Mouse (Mus musculus) small intestine, adult 2 months (tissue): ENCODE results near the gene Fam81a.

Experiments
- CTCF ChIP-seq: fragments of 200-500 bp; IDR thresholded peaks from 2 replicates; pipeline ENCODE4 v1.5.1; 2012; ENCODE audit warnings: low read depth, mild to moderate bottlenecking, control low read depth, inconsistent platforms, low read length, moderate library complexity, mixed read lengths; ENCODE audit not compliant: insufficient replicate concordance, insufficient read length; ENCODE audit errors: extremely low read depth
- POLR2A ChIP-seq: fragments of 200-500 bp; IDR thresholded peaks from 2 replicates; pipeline ENCODE4 v1.6.1; 2012; ENCODE audit warnings: low read depth, mild to moderate bottlenecking, control low read depth, inconsistent platforms, low read length, moderate library complexity

GRCm38 (mm10) chr9:70048280-70048679 is 94.1 kb downstream of the Fam81a start:
- TF ChIP-seq CTCF: no peak
- no peak for TF ChIP-seq POLR2A
